Mouse (Mus musculus) embryo, embryonic 10 days (tissue): ENCODE measurements around the gene Gm10912.
"Not testable (repeated sequence)": the region's sequence is repeated elsewhere in the genome, so short reads cannot be mapped to it uniquely, and the experiment has no call there.

ENCODE experiments used
- DNase-seq: peaks from one replicate; pipeline ENCODE4 v3.0.0-alpha.2; 2015; ENCODE audit warnings: low spot score

Gm10912 gene

DNA sequence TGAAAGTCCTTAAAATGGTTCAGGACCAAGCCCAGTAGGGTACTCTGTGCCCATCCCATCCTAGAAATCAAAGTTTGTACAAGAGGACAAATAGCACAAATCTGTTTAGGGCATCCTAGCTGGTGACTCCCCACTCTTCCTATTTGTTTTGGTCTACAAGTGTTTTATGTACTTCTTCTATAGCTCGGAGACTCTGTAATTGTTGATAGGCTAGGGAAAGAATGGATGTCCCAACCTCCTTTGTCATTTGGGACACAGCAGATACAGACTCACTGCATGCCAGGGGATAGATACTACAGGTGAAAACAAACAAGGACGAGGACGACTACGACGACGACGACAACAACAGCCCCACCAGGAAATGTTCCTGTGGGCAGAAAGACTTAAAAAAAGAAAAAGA, 2.8 kb downstream of the Gm10912 start, which contains the start of gene Gm10799:
Gm10799 (minus strand) TSS at position 101 of the 400 bp plus-strand sequence.
- not testable (repeated sequence) for DNase-seq

DNA sequence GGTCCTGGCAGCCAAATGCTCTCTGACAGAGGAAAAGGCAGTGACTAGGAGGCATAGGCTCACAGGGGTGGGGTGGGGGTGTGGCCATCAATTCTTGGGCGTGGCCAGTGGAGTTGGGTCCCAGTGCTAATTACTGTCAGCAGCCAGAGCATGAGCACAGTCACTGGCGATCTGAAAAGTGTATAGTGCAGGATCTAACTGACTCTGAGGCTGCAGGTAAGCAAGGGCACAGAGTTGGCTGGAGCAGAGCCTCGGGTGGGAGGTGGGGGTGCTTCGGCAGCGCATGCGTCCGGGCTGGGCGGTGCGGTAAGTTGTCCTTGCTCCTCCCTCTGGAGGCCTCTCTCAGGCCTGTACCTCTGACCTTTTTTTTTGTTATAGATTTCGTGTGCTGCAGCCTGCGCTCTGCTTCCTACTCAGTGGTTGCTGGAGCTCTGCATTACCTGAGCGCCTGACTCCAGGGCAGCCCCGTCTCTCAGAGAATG, 4.1 kb downstream of the Gm10912 start, which contains the start of gene Cd59b:
Cd59b (plus strand) TSS at position 146 of the 482 bp plus-strand sequence.
- peak; percentile 67 for DNase-seq

DNA sequence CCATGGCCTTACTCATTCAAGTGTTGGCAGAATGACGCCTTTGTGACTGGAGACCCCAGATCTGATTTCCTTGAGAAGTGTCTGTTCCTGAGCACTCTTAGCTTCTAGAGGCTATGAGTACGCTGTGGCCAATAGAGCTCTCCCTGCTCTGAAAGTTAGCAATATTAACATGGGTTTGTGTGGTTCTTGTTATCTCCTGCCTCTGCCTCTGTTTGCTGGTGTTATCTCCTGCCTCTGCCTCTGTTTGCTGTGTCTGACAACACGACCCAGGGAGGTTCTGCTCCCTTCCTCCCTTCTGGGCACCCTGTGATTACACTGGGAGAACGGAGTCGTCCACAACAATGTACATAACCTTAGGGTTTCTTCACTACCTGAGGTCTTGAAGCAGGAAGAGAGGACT, 12.7 kb downstream of the Gm10912 start:
- DNase-seq: not testable (repeated sequence)

DNA sequence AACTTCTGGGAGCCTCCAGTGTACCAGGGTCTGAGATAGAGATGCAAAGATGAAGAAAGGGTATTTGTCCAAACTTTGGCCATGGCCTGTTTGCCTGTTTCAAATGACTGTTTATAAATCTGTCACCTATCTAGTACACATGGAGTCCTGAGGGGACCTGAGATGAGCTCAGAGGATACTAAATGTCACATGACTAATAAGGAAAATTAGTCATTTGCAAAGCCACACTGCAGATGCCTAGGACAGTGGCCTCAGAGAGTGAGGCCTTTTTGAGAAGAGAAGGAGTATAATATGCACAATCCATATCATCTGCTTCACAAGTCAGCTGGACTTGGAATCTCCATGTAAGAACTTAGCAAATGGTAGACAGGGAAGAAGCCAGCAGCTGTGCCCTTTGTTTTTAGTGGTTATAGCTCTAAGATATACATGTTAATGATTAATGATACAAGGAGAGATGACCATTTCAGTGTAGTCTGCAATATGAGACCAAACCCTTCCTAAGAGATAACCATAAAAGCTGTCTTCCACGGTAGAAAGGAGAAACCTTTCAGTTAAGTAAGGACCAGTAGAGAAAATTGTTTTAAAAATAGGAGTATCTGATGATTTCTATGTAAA, 15.9 kb downstream of the Gm10912 start:
- not testable (repeated sequence) for DNase-seq

DNA sequence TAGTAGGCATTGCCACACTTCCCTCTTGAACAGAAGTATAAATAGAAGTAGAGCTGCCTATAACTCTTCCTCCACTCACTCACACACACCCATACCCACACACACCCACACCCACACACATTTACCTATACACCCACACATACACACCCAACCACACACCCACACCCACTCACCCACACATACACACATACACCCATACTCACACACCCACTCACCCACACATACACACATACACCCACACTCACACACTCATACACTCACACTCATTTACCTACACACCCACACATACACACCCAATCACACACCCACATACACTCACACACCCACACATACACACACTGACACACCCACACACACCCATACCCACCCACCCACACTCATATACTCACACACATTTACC, 16.8 kb downstream of the Gm10912 start:
- no peak for DNase-seq

DNA sequence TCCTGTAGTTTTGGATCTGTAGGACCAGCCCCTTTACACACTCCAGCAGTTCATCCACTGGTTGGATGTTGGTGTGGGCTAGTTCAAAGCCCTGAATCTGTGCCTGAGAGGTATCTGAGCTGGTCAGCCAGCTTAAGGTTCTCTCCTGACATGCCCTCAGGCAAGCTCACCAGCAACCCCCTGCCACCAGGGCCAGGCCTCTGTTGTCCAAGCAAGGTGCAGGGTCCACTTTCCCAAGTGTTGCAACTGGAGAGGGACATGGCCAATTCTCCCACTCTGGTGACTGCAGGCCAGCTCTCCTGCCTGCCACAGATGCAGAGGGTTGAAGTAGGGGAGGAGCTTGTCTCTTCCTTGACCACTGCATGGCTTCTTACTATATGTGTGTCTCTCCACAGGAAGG, 18.4 kb downstream of the Gm10912 start:
- DNase-seq: not testable (repeated sequence)

DNA sequence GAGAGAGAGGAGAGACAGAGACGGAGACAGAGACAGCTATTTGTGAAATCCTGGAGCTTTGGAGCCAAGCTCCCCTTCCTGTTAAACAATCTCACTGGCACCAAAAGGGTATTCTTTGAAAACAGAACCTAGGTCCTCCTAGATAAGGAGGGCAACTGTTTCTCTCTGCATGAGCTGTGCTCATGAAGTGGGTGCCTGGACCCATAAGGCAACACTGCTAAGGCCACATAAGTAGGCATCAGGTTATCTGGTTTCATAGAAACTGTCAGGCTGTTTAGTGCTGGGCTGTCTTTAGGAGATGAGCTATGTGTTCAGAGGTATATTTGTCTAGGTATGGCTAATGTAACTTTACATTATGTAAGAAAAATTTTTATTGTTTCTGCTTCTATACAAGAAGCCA, 21.9 kb downstream of the Gm10912 start:
- DNase-seq: not testable (repeated sequence)

DNA sequence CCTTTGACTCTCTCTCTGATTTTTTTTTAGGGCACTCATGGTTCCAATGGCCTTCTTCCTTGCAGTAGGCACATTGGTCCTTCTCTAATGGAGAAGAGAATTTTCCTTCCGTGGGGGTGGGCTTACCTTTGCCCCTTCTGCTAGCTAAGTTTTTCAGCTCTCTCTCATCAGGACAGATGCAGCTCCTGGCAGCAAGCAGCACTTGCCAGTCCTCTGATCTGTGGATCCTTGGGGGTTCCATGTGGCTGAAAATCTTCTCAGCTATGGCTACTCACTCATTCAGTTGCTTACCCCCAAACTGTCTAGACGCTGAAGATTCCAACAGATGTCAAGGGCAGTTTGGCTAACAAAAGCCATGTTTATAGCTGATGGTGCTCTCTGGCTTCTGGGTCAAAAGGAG, 27.7 kb downstream of the Gm10912 start:
- DNase-seq: no peak

DNA sequence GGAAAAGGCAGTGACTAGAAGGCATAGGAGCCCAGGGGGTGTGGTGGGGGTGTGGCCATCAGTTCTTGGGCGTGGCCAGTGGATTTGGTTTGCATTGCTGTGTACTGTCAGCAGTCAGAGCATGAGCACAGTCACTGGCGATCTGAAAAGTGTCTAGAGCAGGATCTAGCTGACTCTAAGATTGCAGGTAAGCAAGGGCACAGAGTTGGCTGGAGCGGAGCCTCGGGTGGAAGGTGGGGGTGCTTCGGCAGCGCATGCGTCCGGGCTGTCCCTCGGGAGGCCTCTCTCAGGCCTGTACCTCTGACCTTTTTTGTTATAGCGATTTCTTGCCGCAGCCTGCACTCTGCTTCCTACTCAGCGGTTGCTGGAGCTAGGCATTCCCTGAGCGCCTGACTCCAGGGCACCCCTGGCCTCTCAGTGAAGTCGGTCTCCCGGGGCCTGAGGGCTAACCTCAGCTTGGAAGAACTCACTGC, 30.2 kb downstream of the Gm10912 start, which contains the start of gene Cd59a:
Cd59a (plus strand) TSS at position 61 of the 473 bp plus-strand sequence.
- DNase-seq: peak; percentile 86

DNA sequence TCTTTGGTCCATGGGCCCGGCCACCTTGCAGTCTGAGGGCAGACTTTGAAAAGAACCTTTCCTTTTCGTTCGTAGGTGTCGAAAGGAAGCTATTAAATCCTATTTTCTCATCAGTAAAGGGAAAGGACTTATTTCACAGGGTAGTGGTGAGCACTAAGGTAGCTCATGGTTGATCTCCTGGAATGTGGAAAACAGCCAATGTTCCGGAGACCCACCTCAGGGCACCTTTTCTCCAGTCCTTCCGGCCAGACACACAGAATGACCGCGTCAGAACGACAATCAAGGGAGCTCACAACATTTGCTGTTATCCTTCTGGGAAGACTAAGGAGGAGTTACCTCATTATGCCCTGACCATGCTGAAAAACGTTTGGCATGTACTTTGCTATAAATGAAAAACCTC, 30.6 kb downstream of the Gm10912 start:
- no peak for DNase-seq

DNA sequence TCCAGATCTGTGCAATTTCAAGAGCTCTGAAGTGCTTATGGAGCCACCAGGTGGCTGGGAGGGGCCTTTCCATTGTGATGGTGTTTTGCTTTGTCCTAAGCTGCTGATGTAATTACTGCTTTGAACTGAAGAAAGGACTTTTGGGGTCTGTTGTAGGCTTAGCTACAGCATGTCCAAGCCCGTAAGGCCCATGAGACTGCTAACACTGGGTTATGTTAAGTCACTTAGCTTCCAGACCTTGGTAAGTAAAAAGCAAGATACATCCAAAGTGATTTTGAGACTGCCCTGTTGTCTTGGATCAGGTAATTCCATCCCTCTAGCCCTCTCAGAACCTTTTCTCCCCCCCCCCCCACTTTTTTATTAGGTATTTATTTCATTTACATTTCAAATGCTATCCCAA, 31.2 kb downstream of the Gm10912 start:
- not testable (repeated sequence) for DNase-seq

DNA sequence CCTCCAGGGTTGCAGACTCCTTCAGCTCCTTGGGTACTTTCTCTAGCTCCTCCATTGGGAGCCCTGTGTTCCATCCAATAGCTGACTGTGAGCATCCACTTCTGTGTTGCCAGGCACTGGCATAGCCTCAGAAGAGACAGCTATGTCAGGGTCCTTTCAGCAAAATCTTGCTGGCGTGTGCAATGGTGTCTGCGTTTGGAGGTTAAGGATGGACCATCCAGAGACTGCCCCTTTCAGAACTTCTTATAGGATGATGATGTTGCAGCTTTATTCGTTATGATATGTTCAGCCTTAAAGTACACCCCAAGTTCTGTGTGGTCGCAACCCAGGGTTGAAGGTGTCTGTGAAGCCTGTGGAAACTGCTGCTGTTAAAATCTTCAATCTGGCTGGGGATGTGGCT, 31.8 kb downstream of the Gm10912 start:
- DNase-seq: not testable (repeated sequence)

DNA sequence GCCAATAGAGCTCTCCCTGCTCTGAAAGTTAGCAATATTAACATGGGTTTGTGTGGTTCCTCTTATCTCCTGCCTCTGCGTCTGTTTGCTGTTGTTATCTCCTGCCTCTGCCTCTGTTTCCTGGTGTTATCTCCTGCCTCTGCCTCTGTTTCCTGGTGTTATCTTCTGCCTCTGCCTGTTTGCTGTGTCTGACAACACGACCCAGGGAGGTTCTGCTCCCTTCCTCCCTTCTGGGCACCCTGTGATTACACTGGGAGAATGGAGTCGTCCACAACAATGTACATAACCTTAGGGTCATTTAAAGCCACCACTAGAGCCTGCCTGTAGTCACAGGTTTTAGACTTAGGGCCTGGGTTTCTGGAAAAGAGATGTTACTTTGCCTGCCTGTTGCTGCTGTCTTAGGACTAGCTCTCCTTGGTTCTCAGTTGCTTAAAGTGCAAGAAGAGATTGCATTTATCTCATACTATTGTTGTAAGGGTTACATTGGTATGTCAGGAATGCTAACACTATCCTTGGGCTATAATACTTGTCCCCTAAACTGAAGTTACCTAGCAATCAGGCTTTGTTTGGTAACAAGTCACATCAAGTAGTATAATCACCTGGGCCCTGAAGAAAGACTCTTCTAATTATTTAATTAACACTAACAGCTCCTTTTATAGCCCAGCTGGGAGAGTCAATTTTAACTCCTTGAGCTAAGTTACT, 33.1 kb downstream of the Gm10912 start:
- DNase-seq: no peak

DNA sequence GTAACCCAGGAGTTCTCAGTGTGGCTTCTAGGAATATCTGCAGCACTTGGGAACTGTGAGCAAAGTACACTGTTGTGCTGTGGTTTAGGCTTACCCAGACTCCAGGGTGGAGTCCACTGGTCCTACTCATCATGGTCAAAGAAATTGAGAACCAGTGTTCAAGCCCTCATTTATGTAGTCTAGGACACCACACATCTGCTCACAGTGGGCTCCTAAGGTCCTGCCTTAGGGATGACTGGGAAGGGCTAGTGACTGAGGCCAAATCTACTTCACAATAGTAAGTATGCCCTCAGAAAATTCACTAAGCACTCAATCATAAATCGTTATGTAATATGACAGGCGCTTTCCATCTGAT, 33.6 kb downstream of the Gm10912 start:
- no peak for DNase-seq

DNA sequence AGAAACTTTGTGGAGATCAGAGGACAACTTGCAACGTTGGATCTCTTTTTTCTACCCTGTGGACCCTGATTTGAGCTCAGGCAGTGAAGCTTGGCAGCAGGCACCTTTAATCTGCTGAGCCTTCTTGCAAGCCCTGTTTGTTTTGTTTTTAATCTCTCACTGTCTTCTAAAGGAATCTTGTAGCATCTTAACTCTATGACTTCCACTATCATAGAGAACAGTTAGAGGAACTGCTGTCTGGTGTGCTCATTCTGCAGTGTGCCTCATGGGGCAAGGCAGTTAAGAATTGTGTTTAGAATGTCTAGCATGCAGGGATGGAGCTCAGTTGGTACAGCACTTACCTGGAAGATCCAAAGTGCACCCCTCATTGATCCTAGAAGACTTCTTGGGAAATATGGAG, 34.3 kb downstream of the Gm10912 start:
- no peak for DNase-seq

DNA sequence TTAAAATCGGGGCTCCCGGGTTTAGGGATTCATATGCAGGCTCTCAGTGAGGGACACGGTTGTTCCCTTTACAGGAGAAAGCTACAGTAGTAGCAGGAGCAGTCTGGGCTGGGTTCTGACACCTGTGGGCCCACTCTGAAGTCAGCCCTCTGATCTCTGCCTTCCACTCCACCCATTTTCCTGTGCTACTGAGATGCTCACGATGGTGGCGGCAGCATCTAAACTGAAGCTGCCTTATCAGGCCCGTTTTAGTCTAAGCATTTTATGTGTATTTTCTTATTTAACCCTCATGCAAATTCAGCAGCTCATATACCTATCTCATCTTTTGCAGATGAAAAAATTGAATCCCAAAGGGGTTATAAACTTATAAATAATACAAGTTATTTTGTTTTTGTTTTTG, 39.2 kb downstream of the Gm10912 start:
- DNase-seq: no peak

DNA sequence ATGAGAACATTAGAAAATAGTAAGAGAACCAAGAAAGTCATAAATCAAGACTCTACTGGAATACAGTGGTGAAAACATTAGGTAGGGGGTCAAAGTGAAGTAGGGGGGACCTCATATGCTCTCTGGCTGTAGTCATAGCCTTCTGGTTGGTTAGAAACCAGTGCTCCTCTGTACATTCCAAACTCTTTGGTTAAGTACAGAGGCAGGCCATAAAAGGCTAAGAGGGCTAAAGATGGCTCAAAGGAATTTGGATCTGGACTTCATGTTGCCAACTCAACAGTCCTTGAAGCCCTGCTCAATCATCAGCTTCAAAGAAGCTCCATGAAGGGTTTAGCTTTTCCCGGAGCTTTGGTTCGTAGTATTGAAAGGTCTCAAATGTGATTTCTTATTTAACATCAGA, 43.4 kb downstream of the Gm10912 start:
- not testable (repeated sequence) for DNase-seq

DNA sequence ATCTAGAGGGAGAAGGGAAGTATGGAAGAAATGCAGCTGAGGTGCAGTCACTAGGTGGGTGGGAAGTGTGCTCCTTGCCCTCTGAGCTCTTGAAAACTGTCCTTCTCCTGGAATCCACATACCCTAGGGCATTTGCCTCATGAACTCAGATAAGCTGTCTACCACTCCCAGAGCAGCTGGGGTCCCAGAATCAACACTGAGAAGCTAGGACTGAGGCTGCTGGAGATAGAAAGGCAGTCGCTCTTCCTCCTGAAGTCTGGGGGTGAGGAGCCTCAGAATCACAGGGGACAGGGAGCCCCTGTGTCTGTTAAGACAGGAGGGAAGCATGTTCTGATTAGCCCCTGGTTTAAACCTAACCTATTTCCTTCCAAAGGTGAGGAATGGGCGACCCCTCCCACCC, 43.9 kb downstream of the Gm10912 start:
- DNase-seq: no peak

DNA sequence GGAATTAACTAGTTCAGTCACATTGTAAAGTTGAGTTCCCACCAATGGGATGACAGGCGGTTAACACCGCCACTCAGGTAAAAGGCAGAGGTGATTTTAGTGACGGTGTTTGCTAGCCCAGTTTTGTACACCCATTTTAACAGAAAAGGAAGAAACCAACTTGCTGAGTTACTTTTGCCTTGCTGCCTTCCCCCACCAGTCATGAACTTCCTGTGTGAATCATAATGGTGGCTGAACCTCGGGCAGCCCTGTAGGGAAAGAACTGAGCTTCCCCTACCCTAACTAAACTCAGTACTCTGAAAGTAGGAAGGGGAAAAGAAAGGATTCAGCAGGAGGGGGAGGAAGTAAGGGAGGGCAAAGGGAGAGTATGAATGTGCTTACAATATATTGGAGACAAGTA, 44.4 kb downstream of the Gm10912 start:
- DNase-seq: no peak

DNA sequence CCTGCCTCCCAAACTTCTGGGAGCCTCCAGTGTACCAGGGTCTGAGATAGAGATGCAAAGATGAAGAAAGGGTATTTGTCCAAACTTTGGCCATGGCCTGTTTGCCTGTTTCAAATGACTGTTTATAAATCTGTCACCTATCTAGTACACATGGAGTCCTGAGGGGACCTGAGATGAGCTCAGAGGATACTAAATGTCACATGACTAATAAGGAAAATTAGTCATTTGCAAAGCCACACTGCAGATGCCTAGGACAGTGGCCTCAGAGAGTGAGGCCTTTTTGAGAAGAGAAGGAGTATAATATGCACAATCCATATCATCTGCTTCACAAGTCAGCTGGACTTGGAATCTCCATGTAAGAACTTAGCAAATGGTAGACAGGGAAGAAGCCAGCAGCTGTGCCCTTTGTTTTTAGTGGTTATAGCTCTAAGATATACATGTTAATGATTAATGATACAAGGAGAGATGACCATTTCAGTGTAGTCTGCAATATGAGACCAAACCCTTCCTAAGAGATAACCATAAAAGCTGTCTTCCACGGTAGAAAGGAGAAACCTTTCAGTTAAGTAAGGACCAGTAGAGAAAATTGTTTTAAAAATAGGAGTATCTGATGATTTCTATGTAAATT, 45.7 kb downstream of the Gm10912 start:
- not testable (repeated sequence) for DNase-seq

DNA sequence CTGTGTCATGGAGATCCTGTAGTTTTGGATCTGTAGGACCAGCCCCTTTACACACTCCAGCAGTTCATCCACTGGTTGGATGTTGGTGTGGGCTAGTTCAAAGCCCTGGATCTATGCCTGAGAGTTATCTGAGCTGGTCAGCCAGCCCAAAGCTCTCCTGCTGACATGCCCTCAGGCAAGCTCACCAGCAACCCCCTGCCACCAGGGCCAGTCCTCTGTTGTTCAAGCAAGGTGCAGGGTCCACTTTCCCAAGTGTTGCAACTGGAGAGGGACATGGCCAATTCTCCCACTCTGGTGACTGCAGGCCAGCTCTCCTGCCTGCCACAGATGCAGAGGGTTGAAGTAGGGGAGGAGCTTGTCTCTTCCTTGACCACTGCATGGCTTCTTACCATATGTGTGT, 47.9 kb downstream of the Gm10912 start:
- DNase-seq: not testable (repeated sequence)

DNA sequence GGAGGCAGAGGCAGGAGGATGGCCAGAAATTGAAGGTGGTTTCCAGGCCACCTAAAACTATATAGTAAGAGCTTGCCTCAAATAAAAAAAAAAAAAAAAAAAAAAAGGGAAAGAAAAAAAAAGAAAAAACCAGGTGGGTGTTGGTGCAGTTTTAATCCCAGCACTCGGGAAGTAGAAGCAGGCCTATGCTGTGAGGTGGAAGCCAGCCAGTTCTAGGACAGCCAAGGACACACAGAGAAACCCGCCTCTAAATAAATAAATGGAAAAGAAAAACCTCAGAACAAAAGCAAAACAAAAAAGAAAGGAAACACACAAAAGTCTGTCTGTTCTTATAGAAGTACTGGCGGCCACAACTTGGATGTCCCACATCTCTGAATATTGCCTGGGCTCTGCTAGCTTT, 49.3 kb downstream of the Gm10912 start:
- no peak for DNase-seq
